8 mouse cellular contexts compared by ENCODE assay signal in the genomic region with DNA sequence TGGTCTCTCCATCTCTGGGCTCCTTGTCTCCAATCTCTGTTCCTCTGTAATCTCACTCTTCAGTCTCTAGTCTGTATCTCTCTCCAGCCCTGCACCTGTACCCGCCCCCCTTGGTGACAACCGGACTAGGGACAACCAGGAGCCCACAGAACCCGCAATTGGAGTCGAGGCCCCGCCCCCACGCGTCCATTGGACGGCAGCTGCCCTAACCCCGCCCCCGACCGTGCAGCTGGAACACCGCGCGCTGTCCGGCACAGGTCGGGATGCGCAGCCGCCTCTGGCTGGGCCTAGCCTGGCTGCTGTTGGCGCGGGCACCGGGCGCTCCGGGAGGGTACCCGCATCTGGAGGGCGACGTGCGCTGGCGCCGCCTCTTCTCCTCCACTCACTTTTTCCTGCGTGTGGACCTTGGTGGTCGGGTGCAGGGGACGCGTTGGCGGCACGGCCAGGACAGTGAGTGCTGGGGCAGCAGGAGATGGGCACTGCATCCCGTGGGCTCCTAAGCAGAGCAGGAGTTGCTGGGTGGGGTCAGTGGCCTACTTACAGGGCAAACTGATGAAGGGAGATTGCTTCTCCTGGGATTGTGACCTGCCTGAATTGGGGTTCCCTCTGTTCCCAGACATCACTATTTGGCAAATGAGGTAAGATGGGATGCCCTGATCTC. TPM values are rescaled to one million over a fixed set of nuclear protein-coding genes. Genes with fewer than 3 reads are reported as not detected.
ATAC-seq and TF ChIP-seq lines count a peak whose summit lies in the region.

A gene (plus strand): TSS at position 221 of the 661 bp plus-strand sequence.

- H3K27ac ChIP-seq in ES-Bruce4 (ENCODE audit: insufficient read depth, low read length): no peak within 1 kb of the TSS
- no peak within 1 kb of the TSS for H3K27ac ChIP-seq in brown adipose tissue, adult 24 weeks (replicated peaks; ENCODE audit: low read depth, low read length)
- no peak within 1 kb of the TSS for H3K27ac ChIP-seq in heart, embryonic 13.5 days (replicated peaks)
- H3K27ac ChIP-seq in kidney, embryonic 14.5 days (ENCODE audit: low read depth, low read length): no peak within 1 kb of the TSS
- H3K27ac ChIP-seq in limb, embryonic 15.5 days: no peak within 1 kb of the TSS
- H3K27ac ChIP-seq in midbrain, embryonic 12.5 days (replicated peaks): no peak within 1 kb of the TSS
- no peak within 1 kb of the TSS for H3K27ac ChIP-seq in stomach, embryonic 15.5 days

- 4% methylated on average over 36 of the region's 36 CpGs for WGBS in heart, embryonic 13.5 days
- under 1% methylated on average over 36 of the region's 36 CpGs for WGBS in kidney, embryonic 14.5 days
- WGBS in limb, embryonic 15.5 days: 3% methylated on average over 36 of the region's 36 CpGs
- WGBS in midbrain, embryonic 12.5 days: 2% methylated on average over 36 of the region's 36 CpGs
- WGBS in stomach, embryonic 15.5 days: 1% methylated on average over 36 of the region's 36 CpGs

- no peaks in the 10 kb centered on the region for H3K27me3 ChIP-seq in ES-Bruce4 (ENCODE audit: control insufficient read depth, insufficient read depth, low read length, poor library complexity, severe bottlenecking)
- peaks cover 4% of the 10 kb centered on the region for H3K27me3 ChIP-seq in heart, embryonic 13.5 days (replicated peaks)
- no peaks in the 10 kb centered on the region for H3K27me3 ChIP-seq in kidney, embryonic 14.5 days (ENCODE audit: control insufficient read depth, insufficient read depth, low read length)
- H3K27me3 ChIP-seq in limb, embryonic 15.5 days: no peaks in the 10 kb centered on the region
- H3K27me3 ChIP-seq in midbrain, embryonic 12.5 days: peaks cover 14% of the 10 kb centered on the region; the same call in 1 of the 2 replicates
- no peaks in the 10 kb centered on the region for H3K27me3 ChIP-seq in stomach, embryonic 15.5 days (replicated peaks)

- TF ChIP-seq CTCF in ES-Bruce4 (IDR thresholded peaks at IDR 0.05; ENCODE audit: low read depth, low read length): no peak

- H3K9me3 ChIP-seq in ES-Bruce4 (replicated peaks; ENCODE audit: control insufficient read depth, insufficient read depth, low read length, poor library complexity, severe bottlenecking): no peaks in the 10 kb centered on the region
- H3K9me3 ChIP-seq in heart, embryonic 13.5 days: no peaks in the 10 kb centered on the region
- H3K9me3 ChIP-seq in kidney, embryonic 14.5 days (ENCODE audit: control insufficient read depth, low read length): no peaks in the 10 kb centered on the region
- H3K9me3 ChIP-seq in limb, embryonic 15.5 days: no peaks in the 10 kb centered on the region
- no peaks in the 10 kb centered on the region for H3K9me3 ChIP-seq in midbrain, embryonic 12.5 days
- no peaks in the 10 kb centered on the region for H3K9me3 ChIP-seq in stomach, embryonic 15.5 days

- peak within 1 kb of the TSS; percentile 74 for H3K4me2 ChIP-seq in heart, embryonic 13.5 days
- peak within 1 kb of the TSS; percentile 58 for H3K4me2 ChIP-seq in kidney, embryonic 14.5 days (replicated peaks; ENCODE audit: low read depth, low read length)
- H3K4me2 ChIP-seq in limb, embryonic 15.5 days: peak within 1 kb of the TSS; percentile 63
- H3K4me2 ChIP-seq in midbrain, embryonic 12.5 days (replicated peaks): peak within 1 kb of the TSS; percentile 57
- H3K4me2 ChIP-seq in stomach, embryonic 15.5 days: peak within 1 kb of the TSS; percentile 63

- ATAC-seq in erythroblast, adult 5-6 weeks (replicated peaks; ENCODE audit: low FRiP score, poor library complexity, severe bottlenecking): peak; percentile 76
- peak; percentile 52 for ATAC-seq in heart, embryonic 13.5 days (ENCODE audit: extremely low read depth, insufficient number of reproducible peaks, low FRiP score, low TSS enrichment)
- ATAC-seq in kidney, embryonic 14.5 days (ENCODE audit: low FRiP score, low TSS enrichment): peak; percentile 92
- no peak for ATAC-seq in limb, embryonic 15.5 days (ENCODE audit: insufficient number of reproducible peaks, low FRiP score, low TSS enrichment, low read depth)
- peak; percentile 85 for ATAC-seq in midbrain, embryonic 12.5 days (ENCODE audit: low FRiP score, low read depth)
- ATAC-seq in stomach, embryonic 15.5 days (ENCODE audit: insufficient read depth, low FRiP score, low read depth): peak; percentile 84

- no peak for TF ChIP-seq EP300 in ES-Bruce4 (IDR thresholded peaks at IDR 0.05; ENCODE audit: insufficient read depth, low read depth, low read length)

- H3K9ac ChIP-seq in ES-Bruce4 (ENCODE audit: low read depth, poor library complexity, severe bottlenecking): no peak within 1 kb of the TSS
- H3K9ac ChIP-seq in heart, embryonic 13.5 days: peak within 1 kb of the TSS; percentile 73
- H3K9ac ChIP-seq in kidney, embryonic 14.5 days (ENCODE audit: low read depth, low read length): no peak within 1 kb of the TSS; the same call in 1 of the 2 replicates
- H3K9ac ChIP-seq in limb, embryonic 15.5 days: peak within 1 kb of the TSS; percentile 34; the same call in 1 of the 2 replicates
- H3K9ac ChIP-seq in midbrain, embryonic 12.5 days (replicated peaks): peak within 1 kb of the TSS; percentile 48
- 0 out of 2 replicates have a peak within 1 kb of the TSS, but pooled peaks have one; percentile 16 for H3K9ac ChIP-seq in stomach, embryonic 15.5 days

- no peaks in the 10 kb centered on the region; the same call in 1 of the 2 replicates for H3K36me3 ChIP-seq in ES-Bruce4 (ENCODE audit: control insufficient read depth, insufficient read depth, low read length, poor library complexity, severe bottlenecking)
- peaks cover 43% of the 10 kb centered on the region for H3K36me3 ChIP-seq in heart, embryonic 13.5 days
- peaks cover 32% of the 10 kb centered on the region for H3K36me3 ChIP-seq in kidney, embryonic 14.5 days (ENCODE audit: control insufficient read depth, insufficient read depth, low read length)
- peaks cover 40% of the 10 kb centered on the region for H3K36me3 ChIP-seq in limb, embryonic 15.5 days
- peaks cover 38% of the 10 kb centered on the region for H3K36me3 ChIP-seq in midbrain, embryonic 12.5 days
- peaks cover 28% of the 10 kb centered on the region for H3K36me3 ChIP-seq in stomach, embryonic 15.5 days

- peak within 1 kb of the TSS; percentile 87 for H3K4me3 ChIP-seq in ES-Bruce4 (ENCODE audit: low read depth, low read length)
- H3K4me3 ChIP-seq in brown adipose tissue, adult 24 weeks (ENCODE audit: insufficient read depth, low read depth, low read length): peak within 1 kb of the TSS; percentile 28; the same call in 1 of the 2 replicates
- peak within 1 kb of the TSS; percentile 45 for H3K4me3 ChIP-seq in heart, embryonic 13.5 days
- peak within 1 kb of the TSS; percentile 23; the same call in 1 of the 2 replicates for H3K4me3 ChIP-seq in kidney, embryonic 14.5 days (ENCODE audit: low read length)
- peak within 1 kb of the TSS; percentile 35 for H3K4me3 ChIP-seq in limb, embryonic 15.5 days
- peak within 1 kb of the TSS; percentile 35 for H3K4me3 ChIP-seq in midbrain, embryonic 12.5 days
- peak within 1 kb of the TSS; percentile 27 for H3K4me3 ChIP-seq in stomach, embryonic 15.5 days (replicated peaks)

- no peaks in the 10 kb centered on the region for H3K4me1 ChIP-seq in ES-Bruce4 (ENCODE audit: control insufficient read depth, insufficient read depth, low read length)
- H3K4me1 ChIP-seq in brown adipose tissue, adult 24 weeks (ENCODE audit: control insufficient read depth, insufficient read depth, insufficient read length, low read length): no peaks in the 10 kb centered on the region
- H3K4me1 ChIP-seq in heart, embryonic 13.5 days: peaks cover 7% of the 10 kb centered on the region
- no peaks in the 10 kb centered on the region for H3K4me1 ChIP-seq in kidney, embryonic 14.5 days (ENCODE audit: control insufficient read depth, insufficient read depth, low read length)
- peaks cover 11% of the 10 kb centered on the region for H3K4me1 ChIP-seq in limb, embryonic 15.5 days
- H3K4me1 ChIP-seq in midbrain, embryonic 12.5 days: peaks cover 9% of the 10 kb centered on the region; the same call in 1 of the 2 replicates
- H3K4me1 ChIP-seq in stomach, embryonic 15.5 days: 0 out of 2 replicates have a peak, but pooled peaks cover 4% of the 10 kb centered on the region

- TF ChIP-seq POLR2A in ES-Bruce4 (IDR thresholded peaks at IDR 0.05; ENCODE audit: insufficient read depth, low read length): no peak

RNA-seq across cellular contexts. Expression of the gene that starts here (rescaled TPM):
- polyA plus RNA-seq in ES-Bruce4 (2011; ENCODE audit: insufficient read depth, insufficient read length, low read depth, missing spikeins): 1.0 and 1.2 TPM in 2 replicates
- polyA plus RNA-seq in brown adipose tissue, adult 24 weeks (2012; ENCODE audit: insufficient read depth, insufficient read length, missing spikeins): not detected in 2 replicates
- total RNA-seq in erythroblast, adult 5-6 weeks (2015; ENCODE audit: low replicate concordance): not detected in 2 replicates
- 0.26 TPM in 1 of 2 replicates, not detected in the other for total RNA-seq in erythroblast, adult 5-6 weeks (2017; ENCODE audit: low replicate concordance)
- polyA plus RNA-seq in heart, embryonic 13.5 days (2015; fragmentation: Nextera tagmentation; extraction: Ambion mirVana): 0.17 TPM in 1 of 2 replicates, not detected in the other
- 0.11 and 0.61 TPM in 2 replicates for polyA plus RNA-seq in kidney, embryonic 14.5 days (2014; fragmentation: Nextera tagmentation; extraction: Ambion mirVana)
- 0.95 and 2.2 TPM in 2 replicates for polyA plus RNA-seq in limb, embryonic 15.5 days (2015; fragmentation: Nextera tagmentation; extraction: Ambion mirVana)
- 0.48 and 0.55 TPM in 2 replicates for polyA plus RNA-seq in midbrain, embryonic 12.5 days (2016; fragmentation: Nextera tagmentation; extraction: Ambion mirVana)
- 0.31 and 0.36 TPM in 2 replicates for polyA plus RNA-seq in stomach, embryonic 15.5 days (2015; fragmentation: Nextera tagmentation; extraction: Ambion mirVana)

Comparison
In these comparisons a context has a peak if more than half of its experiments do, and no peak if none do; other contexts are left out.
1. Peak in ATAC-seq in erythroblast, adult 5-6 weeks; RNA of the gene not detected or under 1 TPM.
2. Peak in ATAC-seq, H3K4me3 ChIP-seq, H3K9ac ChIP-seq and H3K4me2 ChIP-seq in heart, embryonic 13.5 days; RNA of the gene not detected or under 1 TPM.
3. Peak in ATAC-seq, H3K4me3 ChIP-seq and H3K4me2 ChIP-seq in kidney, embryonic 14.5 days; RNA of the gene not detected or under 1 TPM.
4. Peak in ATAC-seq, H3K4me3 ChIP-seq, H3K9ac ChIP-seq and H3K4me2 ChIP-seq in midbrain, embryonic 12.5 days; RNA of the gene not detected or under 1 TPM.
5. Peak in ATAC-seq, H3K4me3 ChIP-seq, H3K9ac ChIP-seq and H3K4me2 ChIP-seq in stomach, embryonic 15.5 days; RNA of the gene not detected or under 1 TPM.
6. H3K4me3 ChIP-seq: peak in every context shown above with its lines; median percentile 87 in ES-Bruce4; 45 in heart, embryonic 13.5 days; 35 in limb, embryonic 15.5 days; 35 in midbrain, embryonic 12.5 days; 28 in brown adipose tissue, adult 24 weeks; 27 in stomach, embryonic 15.5 days; 23 in kidney, embryonic 14.5 days.